Mouse (Mus musculus) G1E (cell line): Measurements from ENCODE around the gene Rap1gap2.

Experiments used
- CTCF ChIP-seq: IDR thresholded peaks from 2 replicates; pipeline ENCODE4 v1.5.1; 2012; ENCODE audit warnings: low read depth, low read length, inconsistent platforms, mixed read lengths
- GATA1 ChIP-seq: IDR thresholded peaks from 2 replicates; pipeline ENCODE4 v1.6.1; 2012; ENCODE audit warnings: borderline replicate concordance, low read length, inconsistent platforms, mixed read lengths
- POLR2AphosphoS5 ChIP-seq: IDR thresholded peaks from 2 replicates; pipeline ENCODE4 v1.6.1; 2012; ENCODE audit warnings: low read depth, low read length, inconsistent platforms; ENCODE audit not compliant: insufficient replicate concordance
- TAL1 ChIP-seq: conservative IDR thresholded peaks from 2 replicates; pipeline ENCODE4 v1.6.1; 2012; ENCODE audit warnings: low read depth, low read length, inconsistent platforms, mixed read lengths

DNA sequence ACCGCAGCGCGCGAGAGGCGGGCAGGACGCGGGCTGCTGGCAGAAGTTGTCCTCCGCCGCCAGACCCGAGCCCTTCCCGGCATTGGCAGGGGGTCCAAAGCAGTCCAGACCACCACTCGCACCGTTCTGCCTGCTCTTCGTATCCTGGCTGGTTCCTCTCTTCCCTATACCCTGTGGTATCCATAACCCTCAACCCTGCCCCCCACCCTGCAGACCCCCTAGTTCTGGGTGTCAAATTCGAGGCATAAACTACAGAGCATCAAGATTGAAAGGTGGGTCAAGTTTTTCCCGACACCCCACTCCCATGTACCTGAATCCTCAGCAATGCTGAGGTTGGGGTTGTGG lies 9.2 kb upstream of the Rap1gap2 start:
- TF ChIP-seq CTCF = no peak
- TF ChIP-seq TAL1 = no peak
- no peak for TF ChIP-seq POLR2AphosphoS5
- no peak for TF ChIP-seq GATA1
